Mouse (Mus musculus) urinary bladder, postnatal 4 days (tissue): ENCODE results near the gene Lmf1.

Source experiments
- DNase-seq, 2 experiments: peaks; one replicate each; pipeline ENCODE4 v3.0.0; 2021 to 2022; ENCODE audit warnings: low spot score in 2 of 2

Gene Lmf1

DNA sequence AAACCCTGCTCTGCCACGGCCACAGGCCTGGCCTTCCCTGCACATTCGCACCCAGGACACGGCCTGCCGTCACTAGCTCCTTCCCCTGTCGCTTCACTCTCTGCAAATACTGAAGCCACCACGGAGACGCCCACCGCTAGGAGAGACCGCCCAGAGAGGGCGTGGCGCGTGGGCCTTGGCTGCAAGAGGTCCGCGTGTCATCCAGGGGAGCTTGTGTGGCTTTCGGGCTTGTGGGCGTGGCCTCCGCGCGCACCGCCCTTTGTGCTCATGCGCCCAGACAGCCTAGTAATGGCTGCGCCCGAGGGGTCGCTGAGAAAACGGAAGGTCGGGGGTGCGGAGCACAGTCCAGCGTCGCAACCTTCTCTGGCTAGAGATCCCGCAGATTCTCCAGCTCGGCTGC is at the start of gene Lmf1:
Lmf1 (plus strand) TSS at position 166 of the 400 bp plus-strand sequence.
- peak; percentile 93 to 96 for DNase-seq

DNA sequence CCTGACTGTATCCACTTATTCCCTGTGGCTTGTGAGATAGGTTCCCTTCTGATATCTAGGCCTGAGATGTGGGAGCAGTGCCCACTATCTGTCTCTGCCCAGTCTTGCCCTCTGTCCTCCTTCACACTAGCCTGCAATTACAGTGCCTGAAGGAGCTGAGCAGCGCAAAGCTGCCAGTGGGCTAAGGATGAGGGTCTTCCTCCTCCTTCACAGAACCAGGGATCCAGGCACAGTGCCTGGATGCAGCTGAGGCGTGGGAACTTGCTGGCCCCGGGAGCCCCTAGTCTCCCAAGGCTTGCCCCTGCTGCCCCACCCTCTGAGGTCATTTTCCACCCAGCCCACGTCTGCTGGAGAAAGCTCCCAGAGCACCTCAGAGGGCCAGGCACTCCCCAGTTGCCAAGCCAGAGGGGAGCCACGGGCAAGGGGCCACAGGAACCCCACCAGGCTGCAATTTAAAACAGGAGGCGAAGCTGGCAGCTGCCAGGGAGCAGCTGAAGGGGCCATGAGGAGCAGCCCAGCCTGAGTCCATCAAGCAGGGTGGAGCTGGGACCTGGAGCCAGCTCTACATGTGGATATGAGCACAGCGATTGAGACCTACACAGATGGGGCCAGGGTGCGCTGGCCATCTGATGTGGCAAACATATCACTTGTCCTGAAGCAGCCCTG is 48.4 kb upstream of the Lmf1 start:
- no peak for DNase-seq

DNA sequence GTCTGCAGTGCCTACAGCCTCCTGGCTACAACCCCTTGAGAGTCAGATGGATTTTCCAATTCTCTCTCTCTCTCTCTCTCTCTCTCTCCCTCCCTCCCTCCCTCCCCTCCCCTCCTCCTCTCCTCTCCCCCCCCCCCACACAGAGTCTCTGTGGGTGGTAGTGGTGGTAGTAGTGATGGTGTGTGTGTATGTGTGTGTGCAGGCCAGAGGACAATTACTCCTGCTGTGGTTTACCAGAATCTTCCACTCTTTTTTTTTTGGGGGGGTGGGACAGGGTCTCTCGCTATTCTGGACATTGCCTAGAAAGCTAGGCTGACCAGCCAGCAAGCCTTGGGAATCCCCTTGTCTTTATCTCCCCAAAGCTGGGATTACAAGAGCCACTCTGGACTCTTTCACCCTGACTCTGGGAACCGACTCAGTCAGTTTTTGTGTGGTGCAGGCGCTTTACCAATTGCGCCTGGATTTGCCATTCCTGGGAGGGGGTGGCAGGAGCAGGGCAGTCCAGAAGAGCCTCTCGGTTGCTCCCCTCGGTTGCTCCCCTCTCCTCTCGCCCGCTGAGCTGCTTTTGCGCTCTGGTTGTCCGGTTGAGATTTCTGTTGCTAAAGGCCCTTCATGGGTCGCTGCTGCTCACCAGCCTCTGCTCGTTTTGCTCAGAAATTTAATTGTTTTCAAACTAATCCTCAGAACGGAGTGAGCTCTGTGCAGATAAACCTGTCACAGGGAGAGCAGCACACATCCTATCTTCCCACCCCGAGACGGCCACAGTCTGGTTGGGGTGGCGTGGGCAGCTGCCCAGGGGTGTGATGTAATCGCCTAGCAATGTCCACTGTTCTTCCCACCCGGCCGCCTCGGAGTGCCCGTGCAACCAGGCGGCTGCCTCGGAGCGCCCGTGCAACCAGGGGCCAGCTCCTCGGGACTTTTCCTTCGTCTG is 39.7 kb upstream of the Lmf1 start:
- DNase-seq: peak; percentile 67 to 70

DNA sequence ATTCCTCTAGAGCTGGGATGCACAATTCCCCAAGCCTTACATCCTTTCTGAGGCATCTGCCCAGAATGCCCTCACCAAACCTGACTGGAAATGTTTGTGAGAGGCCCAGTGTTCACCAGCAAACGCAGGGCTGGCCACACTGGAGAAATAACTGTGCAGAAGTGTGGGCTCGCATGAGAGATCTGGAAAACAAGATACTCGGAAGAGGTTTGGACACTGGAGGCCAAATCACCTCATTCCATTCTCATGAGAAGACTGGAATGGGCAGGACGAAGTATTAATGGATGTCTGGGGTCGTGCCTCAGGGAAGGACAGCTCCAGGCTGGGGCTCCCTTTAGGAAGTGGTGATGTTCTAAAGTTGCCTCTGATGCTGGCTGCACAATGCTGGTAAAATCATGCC is 38.2 kb upstream of the Lmf1 start:
- no peak for DNase-seq

DNA sequence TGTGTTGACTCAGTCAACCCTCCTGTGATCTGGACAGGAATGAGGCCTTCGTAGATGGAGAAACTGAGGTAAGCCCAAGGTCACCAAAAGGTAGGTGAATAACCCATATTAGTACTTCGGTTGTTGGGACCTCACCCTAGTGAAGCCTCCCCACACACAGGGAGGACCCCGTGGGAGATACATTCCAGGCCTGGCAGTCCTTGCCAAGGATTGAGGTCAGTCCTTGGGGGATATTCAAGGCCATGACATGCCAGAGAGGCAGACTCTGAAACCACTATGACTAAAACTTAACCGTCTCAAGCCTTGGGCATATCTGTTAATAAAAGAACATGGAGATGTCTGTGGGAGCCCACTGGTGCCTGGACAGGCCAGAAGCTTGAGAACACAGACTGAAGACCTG is 37.1 kb upstream of the Lmf1 start:
- DNase-seq: no peak

DNA sequence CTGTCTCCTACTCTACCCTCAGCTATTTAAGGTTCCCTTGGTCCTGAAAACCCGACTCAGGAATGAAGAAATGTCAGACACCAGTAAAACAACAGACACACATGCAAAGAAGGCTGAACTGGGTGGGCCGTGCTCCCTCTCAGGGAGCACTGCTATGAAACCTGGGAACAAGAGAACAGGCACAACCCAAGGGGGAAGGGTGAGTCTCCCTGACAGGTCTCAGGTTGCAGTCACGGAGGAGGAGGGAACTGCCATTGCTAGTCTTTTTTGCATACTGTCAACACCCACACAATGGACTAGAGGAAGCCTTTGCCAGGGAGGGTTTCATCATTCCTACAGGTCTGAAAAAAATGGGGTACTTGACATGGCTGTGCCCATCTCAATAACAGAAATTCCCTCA is 31.9 kb upstream of the Lmf1 start:
- no peak for DNase-seq

DNA sequence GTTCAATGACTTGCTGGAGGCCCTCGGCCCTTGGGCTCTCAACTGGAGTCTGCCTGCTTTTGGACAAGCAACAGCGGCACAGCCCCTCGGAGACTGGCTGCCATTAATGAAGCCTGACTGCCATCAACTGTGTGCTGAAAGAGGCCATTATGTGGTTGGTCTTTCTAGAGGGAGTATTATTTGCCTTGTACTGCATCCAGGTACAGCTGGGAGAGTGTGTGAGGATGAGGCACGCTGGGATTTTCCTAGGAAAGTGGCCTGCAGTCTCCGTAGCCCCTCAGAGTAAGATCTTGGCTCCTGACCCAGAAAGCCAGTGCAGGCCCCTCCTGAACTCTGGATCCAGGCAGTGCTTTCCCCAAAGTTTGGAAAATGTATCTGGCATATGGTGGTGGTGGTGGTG is 28.9 kb upstream of the Lmf1 start:
- DNase-seq: no peak

DNA sequence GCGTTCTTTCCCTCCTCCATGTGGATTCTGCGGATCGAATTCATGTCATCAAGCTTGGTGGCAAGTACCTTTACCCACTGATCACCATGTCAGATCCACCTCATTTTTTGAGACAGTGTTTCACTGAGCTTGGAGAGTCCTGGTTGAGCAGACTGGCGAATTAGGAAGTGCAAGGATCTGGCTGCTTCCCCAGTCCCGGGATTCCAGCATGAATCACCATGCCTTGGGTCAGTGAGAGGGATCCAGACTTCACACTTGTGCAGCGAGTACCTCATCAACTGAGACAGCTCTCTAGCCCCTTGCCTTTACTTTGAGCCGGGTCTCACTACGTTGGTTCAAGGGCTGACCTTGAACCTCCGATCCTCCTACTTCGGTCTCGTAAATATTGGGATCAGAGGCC is 27.6 kb upstream of the Lmf1 start:
- DNase-seq: no peak

DNA sequence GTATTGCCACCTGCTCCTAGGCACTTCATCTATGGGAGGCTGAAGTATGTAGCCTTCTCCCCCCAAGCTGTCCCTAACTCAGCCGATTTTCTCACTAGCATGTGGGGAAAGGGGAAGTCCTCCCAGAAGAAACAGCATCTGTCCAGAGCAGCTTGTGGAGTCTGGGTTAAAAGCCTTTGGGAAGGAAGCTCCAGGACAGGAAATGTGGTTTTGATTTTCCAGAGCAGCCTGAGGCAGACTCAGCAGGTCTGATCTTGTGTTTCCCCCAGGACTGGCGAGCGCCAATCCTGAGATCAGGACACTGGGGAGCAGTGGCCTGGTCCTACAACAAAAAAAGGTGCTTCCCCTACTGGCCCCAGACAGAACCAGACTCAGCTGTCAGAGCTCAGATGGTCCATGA is 23.7 kb upstream of the Lmf1 start:
- no peak for DNase-seq

DNA sequence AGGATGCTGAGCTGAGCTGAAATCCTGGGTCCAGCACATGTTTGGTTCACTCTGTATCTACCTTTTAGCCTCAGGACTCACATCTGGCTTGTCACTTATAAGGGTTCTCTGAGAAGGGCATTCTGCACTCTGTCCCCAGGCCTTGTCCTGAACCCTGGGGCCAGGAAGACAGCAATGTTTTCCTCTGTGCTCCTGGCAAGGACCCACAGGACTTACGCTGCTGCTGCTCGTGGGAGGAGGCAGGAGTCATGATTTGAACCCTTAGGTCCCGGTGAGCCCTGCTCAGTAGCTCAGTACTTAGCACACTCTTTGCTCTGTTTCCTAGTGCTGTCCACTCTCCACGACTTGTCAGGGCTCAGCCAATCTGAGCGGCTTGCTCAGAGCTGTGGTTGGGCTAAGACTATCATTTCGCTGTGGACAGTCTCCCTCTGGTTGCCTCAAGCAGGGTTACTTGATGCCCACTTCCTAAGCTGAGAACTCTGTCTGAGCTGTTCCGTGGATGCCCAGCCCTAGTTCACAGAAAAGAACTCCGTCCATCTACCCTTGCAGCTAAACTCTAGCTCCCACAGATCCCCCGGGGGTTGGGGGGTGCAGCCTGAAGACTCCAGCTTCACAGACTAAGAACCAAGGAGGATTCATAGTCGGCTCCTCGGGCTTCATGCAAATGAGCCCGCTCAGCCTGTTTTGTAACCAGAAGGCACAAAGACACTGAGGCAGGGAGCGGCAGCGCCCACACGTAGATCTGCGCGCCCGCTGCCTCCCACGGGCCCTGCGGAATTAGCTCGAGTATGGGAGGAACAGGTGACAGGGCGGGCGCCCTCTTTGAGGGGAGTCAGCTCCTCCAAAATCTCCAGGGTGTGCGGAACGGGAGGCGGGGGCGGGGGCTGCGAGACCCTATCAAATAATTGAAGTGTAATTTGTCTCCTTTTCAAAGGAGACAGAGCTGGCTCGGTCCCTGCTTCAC is 22.9 kb upstream of the Lmf1 start:
- no peak for DNase-seq

DNA sequence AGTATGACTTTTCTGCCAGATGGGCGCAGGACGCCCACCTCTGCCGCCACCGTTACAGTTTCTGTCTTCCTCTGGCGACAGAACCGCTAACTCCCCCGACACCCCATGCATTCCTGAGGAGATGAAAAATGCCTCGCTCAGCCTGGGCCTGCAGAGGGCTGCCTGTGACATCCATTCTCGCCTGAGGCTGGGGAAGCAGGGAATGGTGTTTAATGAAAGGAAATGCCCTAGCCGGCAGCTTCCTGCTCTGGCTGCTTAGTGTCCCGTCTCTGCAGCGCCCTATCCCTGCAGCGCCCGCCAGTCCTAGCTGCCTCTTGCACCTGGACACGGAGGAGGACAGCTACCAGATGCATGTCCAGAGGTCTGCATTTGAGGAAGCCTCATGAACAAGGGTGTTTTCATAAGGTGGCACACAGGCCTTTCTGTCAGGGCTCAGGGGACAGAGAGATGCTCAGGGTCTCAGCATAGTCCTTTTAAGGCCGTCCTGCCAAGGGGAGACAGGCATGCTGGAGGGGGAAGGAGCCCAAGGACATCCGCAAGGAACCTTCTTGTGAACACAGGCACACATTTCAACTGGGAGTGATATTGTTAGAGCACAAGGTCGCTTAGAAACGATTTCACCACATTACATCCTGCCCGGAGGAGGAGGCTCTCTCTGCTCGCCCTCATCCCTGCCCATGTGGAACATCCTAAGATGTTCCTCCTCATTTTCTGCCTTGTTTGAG is 22.1 kb upstream of the Lmf1 start:
- no peak for DNase-seq

DNA sequence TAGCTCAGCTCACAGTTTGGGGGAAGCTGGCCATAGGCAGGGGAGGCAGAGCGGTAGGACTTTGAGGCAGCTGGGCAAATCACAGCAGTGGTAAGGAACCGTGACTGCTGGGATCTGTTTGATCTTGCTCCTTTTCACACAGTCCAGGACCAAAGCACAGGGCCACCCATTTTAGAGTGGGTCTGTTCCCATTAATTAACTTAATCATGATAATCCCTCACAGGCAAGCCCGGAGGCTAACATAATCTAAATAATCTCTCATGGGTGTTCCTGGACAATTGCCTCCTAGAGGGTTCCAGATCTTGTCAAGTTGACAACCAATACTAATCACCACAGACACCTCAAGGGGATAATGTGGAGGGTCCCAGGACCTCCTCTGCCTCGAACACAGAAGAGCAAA is 19.3 kb upstream of the Lmf1 start:
- no peak for DNase-seq

DNA sequence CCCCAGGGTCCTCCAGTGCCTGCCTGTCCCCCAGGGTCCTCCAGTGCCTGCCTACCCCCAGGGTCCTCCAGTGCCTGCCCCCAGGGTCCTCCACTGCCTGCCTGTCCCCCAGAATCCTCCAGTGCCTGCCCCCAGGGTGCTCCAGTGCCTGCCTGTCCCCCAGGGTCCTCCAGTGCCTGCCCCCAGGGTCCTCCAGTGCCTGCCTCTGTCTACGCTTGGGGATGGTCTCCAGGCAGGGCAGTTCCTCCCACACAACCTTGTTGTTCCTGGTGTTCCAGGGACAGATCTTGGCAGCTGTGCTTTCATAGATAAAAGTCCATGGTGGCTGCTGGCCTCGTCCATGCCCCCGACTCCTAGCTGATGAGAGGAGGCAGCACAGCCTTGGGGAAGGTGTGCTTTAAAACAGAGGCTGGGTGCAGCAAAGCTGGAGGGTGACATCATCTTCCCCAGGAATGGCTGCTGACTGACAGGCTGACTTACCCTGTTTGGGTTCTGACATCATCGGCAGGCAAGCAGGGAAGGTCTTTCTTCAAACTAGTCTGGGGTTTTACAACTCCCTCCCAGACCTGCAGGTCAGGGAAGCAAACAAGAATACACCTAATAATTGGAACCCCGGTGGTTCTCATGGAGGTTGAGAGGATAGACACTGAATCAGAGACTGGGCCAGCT is 18.2 kb upstream of the Lmf1 start:
- no peak for DNase-seq

DNA sequence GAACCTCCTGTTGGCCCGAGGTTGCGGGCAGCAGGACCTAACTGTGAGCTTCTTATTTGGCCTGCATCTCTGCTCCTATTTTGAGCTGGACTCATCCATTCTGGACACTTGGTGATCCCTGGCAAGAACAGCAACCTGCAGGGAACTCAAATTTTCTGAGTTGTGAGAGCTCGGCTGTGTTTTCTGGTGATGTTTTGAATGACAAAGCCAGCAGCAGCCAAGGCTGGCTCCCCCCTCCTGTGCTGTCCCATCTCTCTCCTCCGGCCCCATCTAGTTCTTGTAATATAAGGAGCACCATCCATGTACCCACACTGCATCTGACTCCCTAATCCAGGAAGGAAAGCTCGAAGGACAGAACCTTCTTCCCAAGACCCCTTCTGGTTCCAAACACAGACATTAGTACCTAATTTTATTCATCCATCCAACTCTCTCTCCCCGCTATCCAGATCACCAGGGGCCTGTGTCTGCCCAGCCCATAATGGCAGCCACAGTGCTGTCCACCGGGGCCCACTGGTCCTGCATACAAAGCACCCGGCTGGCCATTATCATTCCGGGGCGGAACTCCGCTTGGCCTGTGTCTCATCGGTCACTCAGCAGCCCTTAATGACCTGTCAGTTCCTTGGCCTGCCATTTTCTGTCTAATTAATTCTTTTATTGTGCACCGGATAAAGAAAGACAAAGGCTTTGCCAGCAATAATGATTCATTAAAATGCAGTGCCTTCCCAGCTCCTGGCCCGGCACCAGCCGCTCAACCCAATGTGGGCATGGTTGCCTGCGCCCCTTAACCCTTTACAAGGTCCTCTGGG is 17.5 kb upstream of the Lmf1 start:
- no peak for DNase-seq

DNA sequence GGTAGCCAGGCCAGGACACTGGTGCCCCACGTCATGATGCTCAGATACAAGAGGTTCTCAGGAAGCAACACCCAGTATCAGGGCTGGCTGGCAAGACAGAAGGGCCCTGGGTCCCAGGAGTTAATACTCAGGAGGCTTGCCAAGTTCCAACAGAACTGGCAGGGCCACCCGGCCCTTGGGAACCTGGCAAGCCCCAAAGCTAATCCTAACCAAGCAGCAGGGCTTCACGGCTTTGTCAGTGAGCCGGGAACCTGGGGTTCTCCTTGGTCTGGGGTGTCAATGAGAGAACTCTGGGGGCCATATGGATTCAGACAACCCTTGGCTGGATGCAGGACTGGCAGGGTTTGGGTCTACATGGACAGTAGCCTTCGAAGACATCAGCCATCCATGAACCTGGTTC is 14.4 kb upstream of the Lmf1 start:
- no peak for DNase-seq

DNA sequence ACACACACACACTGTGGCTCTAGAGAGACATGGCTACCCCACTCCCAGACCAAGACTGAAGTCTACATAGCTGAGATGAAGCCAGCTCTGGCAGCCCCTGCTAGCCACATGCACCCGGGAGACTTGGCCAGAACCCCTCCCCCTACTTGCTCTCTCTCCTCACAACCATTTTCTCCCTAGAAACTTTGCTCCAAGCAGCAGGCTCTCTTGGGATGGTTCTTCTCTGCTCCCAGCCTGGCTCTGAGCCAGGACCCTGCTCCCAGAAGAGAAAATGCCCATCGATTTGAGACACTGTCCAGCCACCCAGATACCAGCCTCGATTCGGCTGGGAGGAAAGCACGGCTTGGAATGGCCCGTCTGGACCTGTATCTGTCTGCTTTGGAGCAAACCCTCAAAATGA is 13.6 kb upstream of the Lmf1 start:
- no peak for DNase-seq

DNA sequence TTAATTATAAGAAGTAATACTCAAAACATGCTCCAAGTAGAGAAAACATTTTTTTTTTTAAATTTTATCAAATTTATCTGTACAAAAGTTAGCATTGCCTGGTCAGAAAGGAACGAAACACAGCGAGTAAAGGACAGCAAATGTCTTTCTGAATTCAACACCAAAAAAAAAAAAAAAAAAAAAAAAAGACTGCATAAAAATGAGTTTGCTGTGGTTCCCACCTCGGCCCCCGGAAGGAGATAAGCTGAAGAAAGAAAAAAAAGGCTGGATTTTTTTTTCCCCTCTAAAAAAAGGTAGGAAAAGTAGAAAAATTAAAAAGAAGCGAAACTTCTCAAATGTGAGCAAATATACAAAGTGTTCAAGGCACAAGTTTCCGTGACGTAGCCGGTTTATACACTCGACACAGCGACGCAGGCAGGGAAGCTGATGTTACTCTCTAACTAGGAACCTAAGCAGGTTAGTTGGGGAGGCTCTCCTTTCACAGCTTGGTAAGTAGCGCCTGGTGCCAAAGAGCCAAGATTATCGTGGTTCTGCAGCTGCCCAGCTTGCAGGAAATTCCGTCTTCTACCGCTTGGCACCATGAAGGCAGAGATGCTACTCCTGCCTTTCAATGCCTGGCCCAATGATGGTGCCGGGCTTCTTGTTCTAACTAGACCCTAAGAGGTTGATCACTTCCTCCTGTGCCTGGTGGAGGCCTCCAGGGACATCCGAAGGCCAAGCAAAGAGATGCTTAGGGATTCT is 12.9 kb upstream of the Lmf1 start:
- no peak for DNase-seq

DNA sequence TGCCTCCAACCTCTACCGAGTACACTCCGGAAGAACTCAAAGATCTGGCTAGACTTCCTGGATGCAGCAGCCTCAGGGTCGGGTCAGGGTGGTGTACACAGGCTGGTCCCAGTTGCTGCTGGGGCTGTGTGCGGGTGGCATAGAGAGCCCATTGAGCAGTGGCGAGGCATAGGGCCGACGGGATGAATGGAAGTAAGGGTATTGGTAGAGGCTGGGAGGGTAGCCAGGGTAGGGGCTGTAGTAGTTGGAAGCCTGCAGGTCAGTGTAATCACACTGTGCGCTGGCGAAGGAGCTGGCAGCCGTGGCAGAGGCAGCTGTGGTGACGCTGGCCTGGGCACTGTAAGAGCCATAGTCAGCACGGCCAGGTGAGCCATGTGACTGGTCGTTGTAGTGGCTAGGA is 11.6 kb upstream of the Lmf1 start:
- DNase-seq: no peak

DNA sequence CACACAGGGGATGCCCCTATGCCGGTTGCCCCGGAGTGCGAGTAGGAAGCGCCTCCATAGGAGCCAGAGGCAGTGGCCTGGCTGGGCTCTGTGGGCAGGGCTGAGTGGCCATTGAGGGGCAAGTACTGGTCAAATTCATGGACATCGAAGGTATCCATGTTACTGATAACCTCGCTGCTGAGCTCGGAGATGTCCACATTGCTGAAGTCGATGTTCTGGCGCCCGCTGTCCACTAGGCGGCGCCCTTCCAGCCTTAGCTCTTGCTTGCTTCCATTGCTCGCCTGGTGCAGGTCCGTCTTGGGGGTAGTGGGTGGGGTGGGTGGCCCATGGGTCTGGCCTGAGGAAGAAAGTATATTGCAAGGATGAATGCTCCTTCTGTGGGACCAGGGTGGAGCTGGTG is 11.1 kb upstream of the Lmf1 start:
- DNase-seq: no peak
